Mouse (Mus musculus) erythroid progenitor cell, adult 5-6 weeks (primary cell): ENCODE data around the gene Pim3. TPM values are rescaled to one million over a fixed set of nuclear protein-coding genes. Genes with fewer than 3 reads are reported as not detected.

Source experiments
- ATAC-seq: replicated peaks from 2 replicates; pipeline ENCODE4 v1.8.0; 2016; ENCODE audit warnings: moderate number of reproducible peaks, mild to moderate bottlenecking, moderate TSS enrichment, inconsistent platforms; ENCODE audit not compliant: poor library complexity, low FRiP score, severe bottlenecking
- total RNA-seq, 2 experiments: library from RNA; stranded (forward) in 1 of 2; stranded (reverse) in 1 of 2; fragments of 150-400 nt in 1 of 2; fragments of 186-747, 209-891 nt in 1 of 2; gene quantifications; 2 replicates each; pipeline versions ENCODE4 v1.2.3 to v1.2.4; 2015 to 2017; ENCODE audit warnings: low replicate concordance in 2 of 2

The Pim3 gene
- total RNA-seq, 2 experiments from 2014 or later = 0.68 to 1.3 TPM

- no peak for ATAC-seq
Measured at GRCm38 (mm10) chr15:88904056-88904811, 42.2 kb downstream of the Pim3 start.

- no peak for ATAC-seq
Measured at GRCm38 (mm10) chr15:88906347-88906746, 44.4 kb downstream of the Pim3 start.

- no peak for ATAC-seq
Measured at GRCm38 (mm10) chr15:88915046-88915445, 53.1 kb downstream of the Pim3 start.

Other genes starting within 250 kb of the Pim3 start
- gene Brd1, start 128.0 kb upstream of the Pim3 start, total RNA-seq (2015; ENCODE audit: low replicate concordance) = 13.3 and 18.4 TPM in 2 replicates
- gene Brd1, start 128.0 kb upstream of the Pim3 start, total RNA-seq (2017; ENCODE audit: low replicate concordance) = 31.3 and 31.5 TPM in 2 replicates
- 34.2 and 44.0 TPM in 2 replicates for gene Zbed4, start 110.5 kb upstream of the Pim3 start, total RNA-seq (2015; ENCODE audit: low replicate concordance)
- 28.8 and 32.7 TPM in 2 replicates for gene Zbed4, start 110.5 kb upstream of the Pim3 start, total RNA-seq (2017; ENCODE audit: low replicate concordance)
- gene Alg12, start 42.9 kb upstream of the Pim3 start, total RNA-seq (2015; ENCODE audit: low replicate concordance) = 5.0 and 5.4 TPM in 2 replicates
- gene Alg12, start 42.9 kb upstream of the Pim3 start, total RNA-seq (2017; ENCODE audit: low replicate concordance) = 1.2 and 2.4 TPM in 2 replicates
- 19.8 and 26.4 TPM in 2 replicates for gene Creld2, start 42.5 kb upstream of the Pim3 start, total RNA-seq (2015; ENCODE audit: low replicate concordance)
- 24.8 and 41.9 TPM in 2 replicates for gene Creld2, start 42.5 kb upstream of the Pim3 start, total RNA-seq (2017; ENCODE audit: low replicate concordance)
- gene Ttll8, start 92.2 kb downstream of the Pim3 start, total RNA-seq (2015; ENCODE audit: low replicate concordance) = not detected in 2 replicates
- gene Ttll8, start 92.2 kb downstream of the Pim3 start, total RNA-seq (2017; ENCODE audit: low replicate concordance) = not detected in 2 replicates
- gene Mlc1, start 116.8 kb downstream of the Pim3 start, total RNA-seq (2015; ENCODE audit: low replicate concordance) = not detected in 2 replicates
- gene Mlc1, start 116.8 kb downstream of the Pim3 start, total RNA-seq (2017; ENCODE audit: low replicate concordance) = not detected in 2 replicates
- not detected in 2 replicates for gene Mov10l1, start 120.7 kb downstream of the Pim3 start, total RNA-seq (2015; ENCODE audit: low replicate concordance)
- gene Mov10l1, start 120.7 kb downstream of the Pim3 start, total RNA-seq (2017; ENCODE audit: low replicate concordance) = under 0.01 TPM in 1 of 2 replicates, not detected in the other
- gene Panx2, start 197.5 kb downstream of the Pim3 start, total RNA-seq (2015; ENCODE audit: low replicate concordance) = not detected in 2 replicates
- not detected in 2 replicates for gene Panx2, start 197.5 kb downstream of the Pim3 start, total RNA-seq (2017; ENCODE audit: low replicate concordance)
- gene Trabd, start 212.9 kb downstream of the Pim3 start, total RNA-seq (2015; ENCODE audit: low replicate concordance) = 5.4 and 12.6 TPM in 2 replicates
- 10.4 and 11.9 TPM in 2 replicates for gene Trabd, start 212.9 kb downstream of the Pim3 start, total RNA-seq (2017; ENCODE audit: low replicate concordance)
- 6.1 and 9.6 TPM in 2 replicates for gene Selenoo, start 226.9 kb downstream of the Pim3 start, total RNA-seq (2015; ENCODE audit: low replicate concordance)
- gene Selenoo, start 226.9 kb downstream of the Pim3 start, total RNA-seq (2017; ENCODE audit: low replicate concordance) = 12.5 and 15.3 TPM in 2 replicates